Mouse (Mus musculus): ENCODE results near the gene Spag6. TPM values are rescaled to one million over a fixed set of nuclear protein-coding genes. Genes with fewer than 3 reads are reported as not detected.

Gene Spag6
- polyA plus RNA-seq (2011; ENCODE audit: insufficient read length, low read depth, missing spikeins): 0.60 TPM in 1 of 2 replicates, not detected in the other

DNA sequence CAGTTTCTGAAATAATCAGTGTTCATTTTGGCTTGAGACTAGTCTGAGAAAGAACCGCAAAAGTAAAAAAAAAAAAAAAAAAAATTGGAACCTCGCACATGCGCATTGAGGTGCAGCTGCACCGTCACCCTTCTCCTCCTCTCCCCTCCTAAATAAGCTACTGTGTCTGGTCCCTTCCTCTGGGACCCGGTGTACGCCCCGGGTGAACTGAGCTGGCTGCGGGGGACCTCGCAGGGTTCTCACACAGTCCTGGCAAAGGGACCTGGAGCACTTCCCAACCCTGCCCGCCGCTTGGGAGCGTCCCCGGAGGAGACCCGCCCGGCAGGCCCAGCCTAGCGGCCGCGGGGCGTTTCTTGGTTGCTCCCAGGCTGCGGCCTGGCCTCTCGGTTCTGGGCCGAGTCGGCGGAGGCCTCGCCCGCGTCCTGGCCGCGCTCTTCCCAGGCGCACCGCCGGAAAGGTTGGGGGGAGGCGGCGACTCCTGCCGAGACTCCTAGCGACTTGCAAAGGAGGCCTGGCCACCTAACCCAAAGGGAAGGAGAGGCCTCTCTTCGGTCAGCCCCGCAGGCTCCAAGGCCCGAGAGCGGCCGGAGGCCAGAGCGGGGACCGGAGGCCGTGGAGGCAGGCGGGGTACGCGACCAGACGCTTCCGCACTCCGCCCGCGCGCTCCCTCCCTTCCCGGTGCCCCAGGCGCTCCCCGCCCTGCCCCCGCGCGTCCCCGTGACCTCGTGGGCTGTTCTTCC lies at the start of gene Spag6:
Gene Spag6, plus strand, starts transcription at position 162 of the 740 bp plus-strand sequence.
- Histone ChIP-seq H3K4me1 (ENCODE audit: control insufficient read depth, insufficient read depth, low read length) (peaks cover 4% of the 10 kb centered on the region), H3K27ac (ENCODE audit: insufficient read depth, low read length) (peak within 1 kb of the TSS; percentile 84), H3K4me3 (ENCODE audit: insufficient read depth, low read length) (peak within 1 kb of the TSS; percentile 65)
- no peak for TF ChIP-seq CTCF (IDR thresholded peaks at IDR 0.05; ENCODE audit: borderline replicate concordance, insufficient read depth, low read length)
- peak; percentile 81 for TF ChIP-seq POLR2A (IDR thresholded peaks at IDR 0.05; ENCODE audit: low read depth, low read length)

DNA sequence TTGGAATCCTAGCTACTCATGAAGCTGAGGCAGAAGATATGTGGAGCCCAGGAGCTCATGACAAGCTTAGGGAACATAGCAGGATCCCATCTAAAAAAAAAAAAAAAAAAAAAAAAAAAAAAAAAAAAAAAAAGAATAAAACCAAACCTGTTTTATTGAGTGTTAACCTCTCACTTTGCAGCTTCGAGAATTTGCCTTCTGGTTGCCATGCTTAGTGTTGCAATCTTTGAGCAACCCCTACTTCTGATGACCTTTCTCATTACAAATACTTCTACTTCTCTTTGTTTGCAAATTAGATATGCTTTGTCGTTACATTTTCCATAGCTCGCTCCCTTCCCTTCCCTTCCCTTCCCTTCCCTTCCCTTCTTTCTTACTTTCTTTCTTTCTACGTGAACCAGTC lies 45.3 kb upstream of the Spag6 start:
- H3K4me3 ChIP-seq (ENCODE audit: insufficient read depth, low read length): no peak overlapping the region
- no peak for TF ChIP-seq CTCF (IDR thresholded peaks at IDR 0.05; ENCODE audit: borderline replicate concordance, insufficient read depth, low read length)
- no peak for TF ChIP-seq POLR2A (IDR thresholded peaks at IDR 0.05; ENCODE audit: low read depth, low read length)
- no peaks in the 10 kb centered on the region for H3K4me1 ChIP-seq (ENCODE audit: control insufficient read depth, insufficient read depth, low read length)
- no peak overlapping the region for H3K27ac ChIP-seq (ENCODE audit: insufficient read depth, low read length)

DNA sequence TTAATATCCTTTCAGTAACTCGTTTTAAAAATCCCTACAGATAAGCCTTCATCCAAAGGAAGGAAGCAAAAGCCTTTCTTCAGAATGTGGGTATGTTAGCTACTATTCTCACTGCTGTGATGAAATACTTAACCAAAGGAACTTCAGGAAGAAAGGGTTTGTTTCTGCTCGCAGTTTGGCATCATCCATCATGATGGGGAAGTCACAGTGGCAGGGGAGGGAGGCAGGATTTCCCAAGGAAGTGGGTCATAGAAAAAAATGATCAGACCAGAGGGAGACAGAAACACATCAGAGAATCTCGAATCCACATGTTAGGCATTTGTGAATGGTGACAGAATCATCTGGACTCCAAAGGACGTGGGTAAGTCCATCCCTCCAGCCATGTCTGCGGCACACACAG lies 39.0 kb upstream of the Spag6 start:
- Histone ChIP-seq H3K4me1 (ENCODE audit: control insufficient read depth, insufficient read depth, low read length) (no peaks in the 10 kb centered on the region), H3K4me3 (ENCODE audit: insufficient read depth, low read length) (no peak overlapping the region), H3K27ac (ENCODE audit: insufficient read depth, low read length) (no peak overlapping the region)
- TF ChIP-seq POLR2A (IDR thresholded peaks at IDR 0.05; ENCODE audit: low read depth, low read length) (no peak), CTCF (IDR thresholded peaks at IDR 0.05; ENCODE audit: borderline replicate concordance, insufficient read depth, low read length) (no peak)

DNA sequence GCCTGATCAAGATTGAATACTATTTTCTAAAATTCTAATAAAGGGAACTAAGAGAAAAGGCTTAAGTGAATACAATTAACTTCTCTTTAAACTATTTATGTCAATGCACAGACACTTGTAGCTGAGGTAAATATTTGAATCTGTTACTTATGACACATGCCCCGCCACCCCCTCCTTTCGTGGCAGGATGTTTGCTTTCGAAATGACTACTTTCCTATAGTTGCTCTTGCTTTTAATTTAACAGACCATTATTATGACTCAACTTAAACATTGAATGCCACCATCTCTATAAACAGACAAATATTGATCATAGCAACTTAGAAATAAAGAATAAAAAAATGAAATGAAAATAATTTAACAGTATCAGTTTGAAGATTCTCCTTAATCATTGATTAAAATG lies 29.8 kb upstream of the Spag6 start:
- Histone ChIP-seq H3K27ac (ENCODE audit: insufficient read depth, low read length) (no peak overlapping the region), H3K4me3 (ENCODE audit: insufficient read depth, low read length) (no peak overlapping the region), H3K4me1 (ENCODE audit: control insufficient read depth, insufficient read depth, low read length) (no peaks in the 10 kb centered on the region)
- no peak for TF ChIP-seq CTCF (IDR thresholded peaks at IDR 0.05; ENCODE audit: borderline replicate concordance, insufficient read depth, low read length)
- no peak for TF ChIP-seq POLR2A (IDR thresholded peaks at IDR 0.05; ENCODE audit: low read depth, low read length)

DNA sequence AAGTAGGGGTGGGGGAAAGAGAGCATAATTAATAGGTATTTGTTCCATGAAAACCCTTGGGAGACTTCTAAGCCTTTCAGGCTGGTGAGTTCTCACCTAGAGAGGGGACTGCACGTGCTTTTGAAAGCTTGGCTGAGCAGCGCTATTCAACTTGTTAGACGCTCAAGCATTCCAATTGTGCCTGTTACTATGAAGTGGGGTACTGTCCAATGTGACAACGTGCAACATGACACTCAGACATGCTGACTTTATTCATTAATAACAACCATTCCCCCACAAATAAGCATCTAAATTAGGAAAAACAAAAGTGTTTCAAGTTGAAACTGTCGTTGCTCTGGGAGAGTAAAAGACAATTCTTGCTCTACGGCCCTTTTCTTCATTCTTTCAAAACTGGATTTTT lies 22.8 kb upstream of the Spag6 start:
- H3K4me1 ChIP-seq (ENCODE audit: control insufficient read depth, insufficient read depth, low read length): peaks cover 4% of the 10 kb centered on the region; the same call in 1 of the 2 replicates
- H3K4me3 ChIP-seq (ENCODE audit: insufficient read depth, low read length): no peak overlapping the region
- no peak overlapping the region for H3K27ac ChIP-seq (ENCODE audit: insufficient read depth, low read length)
- TF ChIP-seq CTCF (IDR thresholded peaks at IDR 0.05; ENCODE audit: borderline replicate concordance, insufficient read depth, low read length): no peak
- no peak for TF ChIP-seq POLR2A (IDR thresholded peaks at IDR 0.05; ENCODE audit: low read depth, low read length)

DNA sequence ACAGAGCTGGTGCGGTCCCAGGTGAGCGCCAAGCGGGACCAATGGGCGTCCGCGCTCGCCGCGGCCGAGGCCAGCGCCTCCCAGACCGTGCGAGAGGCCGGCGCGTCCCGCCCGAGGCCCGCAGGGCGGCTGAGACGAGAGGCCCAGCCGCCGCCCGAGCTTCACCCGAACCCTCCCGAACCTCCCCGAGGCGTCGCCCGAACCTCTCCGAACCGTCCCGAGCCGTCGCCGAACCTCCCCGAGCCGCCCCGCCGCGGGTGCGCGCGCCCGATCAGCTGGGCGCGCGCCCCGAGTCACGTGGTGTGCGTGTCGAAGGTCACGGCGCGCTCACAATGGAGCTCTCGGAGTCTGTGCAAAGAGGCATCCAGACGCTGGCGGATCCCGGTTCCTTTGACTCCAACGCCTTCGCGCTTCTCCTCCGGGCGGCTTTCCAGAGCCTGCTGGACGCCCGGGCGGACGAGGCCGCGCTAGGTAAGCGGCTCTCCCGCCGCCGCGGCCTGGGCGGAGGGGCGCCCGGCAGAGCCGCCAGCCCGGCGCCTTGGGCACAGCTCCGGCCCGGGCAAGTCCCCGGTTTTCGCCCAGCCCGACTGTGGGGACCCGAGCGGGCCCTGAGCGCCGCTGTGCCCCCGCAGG lies 21.6 kb upstream of the Spag6 start, which contains the start of gene Commd3:
Gene Commd3, plus strand, starts transcription at position 252 of the 633 bp plus-strand sequence.
- Histone ChIP-seq H3K27ac (ENCODE audit: insufficient read depth, low read length) (peak within 1 kb of the TSS; percentile 97), H3K4me1 (ENCODE audit: control insufficient read depth, insufficient read depth, low read length) (peaks cover 4% of the 10 kb centered on the region; the same call in 1 of the 2 replicates), H3K4me3 (ENCODE audit: insufficient read depth, low read length) (peak within 1 kb of the TSS; percentile 97)
- TF ChIP-seq POLR2A (IDR thresholded peaks at IDR 0.05; ENCODE audit: low read depth, low read length) (peak; percentile 86), CTCF (IDR thresholded peaks at IDR 0.05; ENCODE audit: borderline replicate concordance, insufficient read depth, low read length) (no peak)

DNA sequence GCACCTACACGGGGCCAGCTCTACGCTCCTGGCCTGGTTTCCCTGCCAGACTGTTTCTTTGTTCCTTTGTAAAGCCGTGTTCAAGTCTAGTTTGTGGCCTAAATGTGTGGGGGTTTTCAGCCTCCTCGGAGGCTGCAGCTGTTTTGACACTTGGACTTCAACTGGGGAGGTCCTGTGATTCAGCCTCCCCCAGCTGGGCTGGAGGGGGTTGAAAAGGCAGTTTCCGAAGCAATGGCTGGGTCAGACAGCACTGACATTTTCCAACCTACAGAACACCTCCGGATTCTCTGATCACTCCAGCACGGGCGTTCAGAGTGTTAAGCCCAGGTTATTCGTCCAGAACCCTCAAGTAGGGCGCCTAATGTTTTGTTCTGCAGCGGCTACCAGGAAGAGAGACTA lies 21.1 kb upstream of the Spag6 start:
- peaks cover 4% of the 10 kb centered on the region; the same call in 1 of the 2 replicates for H3K4me1 ChIP-seq (ENCODE audit: control insufficient read depth, insufficient read depth, low read length)
- peak overlapping the region; percentile 97 for H3K4me3 ChIP-seq (ENCODE audit: insufficient read depth, low read length)
- peak overlapping the region; percentile 97 for H3K27ac ChIP-seq (ENCODE audit: insufficient read depth, low read length)
- no peak for TF ChIP-seq POLR2A (IDR thresholded peaks at IDR 0.05; ENCODE audit: low read depth, low read length)
- TF ChIP-seq CTCF (IDR thresholded peaks at IDR 0.05; ENCODE audit: borderline replicate concordance, insufficient read depth, low read length): no peak

DNA sequence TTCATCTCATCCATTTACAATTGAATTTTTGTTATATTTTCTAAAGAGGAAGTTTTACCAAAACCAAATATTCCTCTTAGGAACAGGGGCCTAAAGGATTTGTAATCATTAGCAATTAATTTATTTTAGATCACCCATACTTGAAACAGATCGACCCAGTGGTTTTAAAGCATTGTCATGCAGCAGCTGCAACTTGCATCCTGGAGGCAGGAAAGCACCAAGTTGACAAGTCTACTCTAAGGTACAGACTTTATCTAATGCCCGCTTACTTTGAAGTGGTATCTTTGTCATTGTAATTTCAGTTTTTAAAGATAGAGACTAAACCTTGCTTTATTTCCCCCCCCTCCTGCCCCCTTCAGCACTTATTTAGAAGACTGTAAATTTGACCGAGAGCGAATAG lies 20.1 kb upstream of the Spag6 start:
- Histone ChIP-seq H3K27ac (ENCODE audit: insufficient read depth, low read length) (no peak overlapping the region), H3K4me3 (ENCODE audit: insufficient read depth, low read length) (peak overlapping the region; percentile 16), H3K4me1 (ENCODE audit: control insufficient read depth, insufficient read depth, low read length) (peaks cover 4% of the 10 kb centered on the region; the same call in 1 of the 2 replicates)
- TF ChIP-seq CTCF (IDR thresholded peaks at IDR 0.05; ENCODE audit: borderline replicate concordance, insufficient read depth, low read length): no peak
- TF ChIP-seq POLR2A (IDR thresholded peaks at IDR 0.05; ENCODE audit: low read depth, low read length): no peak

DNA sequence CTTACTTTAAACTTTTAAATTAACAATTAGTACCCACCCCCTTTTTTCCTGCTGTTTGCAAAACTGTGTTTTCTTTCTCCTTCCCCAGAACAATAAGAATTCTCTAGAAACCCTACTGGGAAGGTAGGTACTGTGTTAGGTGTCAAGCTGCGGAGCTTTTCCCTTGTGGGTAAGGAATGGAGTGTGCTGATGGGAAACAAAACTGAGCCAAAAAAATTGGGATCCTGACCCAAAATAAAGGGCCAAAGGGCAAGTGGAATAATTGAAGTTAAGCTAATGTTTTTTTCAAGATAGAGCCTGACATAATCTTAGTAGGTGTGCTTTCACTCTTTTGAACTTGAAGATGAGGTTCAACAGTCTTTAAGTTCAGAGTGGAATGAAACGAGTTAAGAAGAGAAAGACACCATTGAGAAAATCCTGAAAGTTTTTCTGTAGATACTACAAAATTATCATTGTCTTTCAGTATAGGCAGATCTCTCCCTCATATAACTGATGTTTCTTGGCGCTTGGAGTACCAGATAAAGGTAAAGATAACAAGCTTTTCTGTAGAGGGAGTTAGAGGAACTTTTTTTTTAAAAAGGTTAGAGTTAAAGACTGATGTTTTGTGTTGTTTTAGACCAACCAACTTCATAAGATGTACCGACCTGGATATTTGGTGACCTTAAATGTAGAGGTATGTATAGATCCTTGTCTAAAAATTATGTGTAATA lies 19.5 kb upstream of the Spag6 start:
- Histone ChIP-seq H3K4me1 (ENCODE audit: control insufficient read depth, insufficient read depth, low read length) (peaks cover 4% of the 10 kb centered on the region; the same call in 1 of the 2 replicates), H3K27ac (ENCODE audit: insufficient read depth, low read length) (no peak overlapping the region)

More for the DNA sequence above, 19.5 kb upstream of the Spag6 start:
- peak overlapping the region; percentile 16; the same call in 1 of the 2 replicates for H3K4me3 ChIP-seq (ENCODE audit: insufficient read depth, low read length)
- no peak for TF ChIP-seq CTCF (IDR thresholded peaks at IDR 0.05; ENCODE audit: borderline replicate concordance, insufficient read depth, low read length)
- no peak for TF ChIP-seq POLR2A (IDR thresholded peaks at IDR 0.05; ENCODE audit: low read depth, low read length)
